Mouse (Mus musculus) embryonic fibroblast, embryonic 13.5 days (primary cell): ENCODE data around the gene Rac1.

ENCODE experiments used
- CTCF ChIP-seq: IDR thresholded peaks from 2 replicates; pipeline ENCODE4 v1.5.1; 2011; ENCODE audit warnings: mild to moderate bottlenecking, control low read depth, low read length, moderate library complexity, borderline replicate concordance; ENCODE audit not compliant: insufficient read depth
- POLR2A ChIP-seq: IDR thresholded peaks from 2 replicates; pipeline ENCODE4 v1.6.1; 2011; ENCODE audit warnings: low read depth, mild to moderate bottlenecking, control low read depth, low read length, moderate library complexity

- no peak for TF ChIP-seq CTCF
- TF ChIP-seq POLR2A, result no peak
Measured at GRCm38 (mm10) chr5:143511577-143511976, 16.3 kb downstream of the Rac1 start.
